Mouse (Mus musculus) forebrain, embryonic 14.5 days (tissue): ENCODE measurements around the gene Setd1a. TPM values are rescaled to one million over a fixed set of nuclear protein-coding genes. Genes with fewer than 3 reads are reported as not detected.
"Not testable (repeated sequence)": the region's sequence is repeated elsewhere in the genome, so short reads cannot be mapped to it uniquely, and the experiment has no call there.

ENCODE experiments used
- ATAC-seq: fragments of 200-750 bp; cut with Nextera tagmentation; 2 replicates; pipeline ENCODE4 v1.8.0; 2017; ENCODE audit warnings: mild to moderate bottlenecking, moderate library complexity
- DNase-seq: peaks from one replicate; pipeline ENCODE4 v3.0.0-alpha.2; 2015; ENCODE audit warnings: low spot score
- H3K27ac ChIP-seq: fragments of 300-500 bp; sonication (generic); 2 replicates; pipeline ENCODE4 v1.5.1; 2014; ENCODE audit warnings: low read depth, mild to moderate bottlenecking, control low read depth, low read length, moderate library complexity
- H3K27me3 ChIP-seq: fragments of 300-500 bp; sonication (generic); replicated peaks from 2 replicates; pipeline ENCODE4 v1.6.1; 2014; ENCODE audit warnings: low read length, control low read depth, mixed read lengths; ENCODE audit not compliant: control insufficient read depth, insufficient read depth
- H3K36me3 ChIP-seq: fragments of 300-500 bp; sonication (generic); 2 replicates; pipeline ENCODE4 v1.6.1; 2014; ENCODE audit warnings: low read length, control low read depth; ENCODE audit not compliant: control insufficient read depth, insufficient read depth
- H3K4me1 ChIP-seq: fragments of 300-500 bp; sonication (generic); 2 replicates; pipeline ENCODE4 v1.6.1; 2014; ENCODE audit warnings: antibody characterized with exemption, low read length, control low read depth; ENCODE audit not compliant: control insufficient read depth, insufficient read depth
- H3K4me2 ChIP-seq: fragments of 300-500 bp; sonication (generic); 2 replicates; pipeline ENCODE4 v1.6.1; 2014; ENCODE audit warnings: mild to moderate bottlenecking, control low read depth, low read length
- H3K4me3 ChIP-seq: fragments of 300-500 bp; sonication (generic); 2 replicates; pipeline ENCODE4 v1.5.1; 2014; ENCODE audit warnings: low read depth, low read length, control low read depth
- H3K9ac ChIP-seq: fragments of 300-500 bp; sonication (generic); 2 replicates; pipeline ENCODE4 v1.6.1; 2014; ENCODE audit warnings: mild to moderate bottlenecking, low read length, control low read depth, moderate library complexity
- H3K9me3 ChIP-seq: fragments of 300-500 bp; sonication (generic); replicated peaks from 2 replicates; pipeline ENCODE4 v1.6.1; 2016; ENCODE audit warnings: low read length, control low read depth, mixed read lengths; ENCODE audit not compliant: control insufficient read depth
- WGBS: fragments of 180-500 bp; shearing (Covaris S2); extraction: QIAGEN DNeasy Blood & Tissue Kit; methylation state at CpG from one replicate; pipeline ENCODE4 v1.1.7; 2014; 5-methylcytosine and 5-hydroxymethylcytosine counted together
- polyA plus RNA-seq: library from polyadenylated mRNA; unstranded; fragments of >200 nt; fragmentation: Nextera tagmentation; extraction: Ambion mirVana; gene quantifications from 2 replicates; pipeline ENCODE4 v1.2.1, GENCODE M21; 2014

The Setd1a gene
- polyA plus RNA-seq, 1 experiment from 2014 or later = 17.0 TPM

DNA sequence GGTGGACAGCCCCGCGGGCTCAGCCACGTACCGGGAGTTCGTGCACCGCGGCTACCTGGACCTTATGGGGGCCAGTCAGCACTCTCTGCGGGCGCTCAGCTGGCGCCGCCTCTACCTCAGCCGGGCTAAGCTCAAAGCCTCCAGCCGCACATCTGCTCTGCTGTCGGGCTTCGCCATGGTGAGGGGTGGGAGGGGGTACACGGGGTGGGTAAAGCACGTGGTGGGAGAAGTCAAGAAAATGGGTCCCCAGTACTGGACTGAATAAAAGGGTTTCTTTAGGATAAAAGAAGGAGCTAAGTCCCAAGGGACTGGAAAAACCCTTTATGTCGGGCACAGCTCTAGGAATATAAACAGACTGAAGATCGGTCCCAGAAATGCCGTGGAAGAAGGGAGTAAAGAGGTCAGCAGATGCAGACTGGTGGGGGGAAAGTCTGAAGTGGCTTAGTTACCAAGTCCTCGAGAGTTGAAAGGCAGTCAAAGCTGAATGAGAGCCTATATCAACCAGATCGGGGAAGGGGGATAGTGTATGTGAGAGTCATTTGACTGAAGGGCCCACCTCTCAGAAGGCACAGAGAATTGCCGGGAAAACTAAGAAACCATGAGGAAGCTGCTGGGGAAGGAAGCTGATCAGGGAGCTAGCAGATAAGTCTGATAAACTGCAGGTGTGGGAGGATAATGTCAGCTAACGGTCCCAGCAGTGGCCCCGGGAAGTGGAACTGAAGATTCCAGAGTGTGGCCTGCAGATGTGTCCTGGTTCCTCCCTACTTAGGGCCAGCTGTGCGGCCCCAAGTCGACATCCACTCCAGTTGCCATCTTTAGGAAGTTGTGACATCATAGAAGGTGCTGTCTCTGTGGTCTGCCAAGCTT lies 6.2 kb upstream of the Setd1a start:
- 8% methylated on average over 27 of the region's 27 CpGs for WGBS
- Histone ChIP-seq H3K4me3 (peak overlapping the region; percentile 38), H3K9ac (peak overlapping the region; percentile 73), H3K27me3 (no peaks in the 10 kb centered on the region), H3K36me3 (peaks cover 32% of the 10 kb centered on the region), H3K9me3 (no peaks in the 10 kb centered on the region), H3K4me1 (peaks cover 21% of the 10 kb centered on the region; the same call in 1 of the 2 replicates), H3K27ac (peak overlapping the region; percentile 52; the same call in 1 of the 2 replicates), H3K4me2 (peak overlapping the region; percentile 80)
- DNase-seq (peak; percentile 31), ATAC-seq (peak; percentile 21)

DNA sequence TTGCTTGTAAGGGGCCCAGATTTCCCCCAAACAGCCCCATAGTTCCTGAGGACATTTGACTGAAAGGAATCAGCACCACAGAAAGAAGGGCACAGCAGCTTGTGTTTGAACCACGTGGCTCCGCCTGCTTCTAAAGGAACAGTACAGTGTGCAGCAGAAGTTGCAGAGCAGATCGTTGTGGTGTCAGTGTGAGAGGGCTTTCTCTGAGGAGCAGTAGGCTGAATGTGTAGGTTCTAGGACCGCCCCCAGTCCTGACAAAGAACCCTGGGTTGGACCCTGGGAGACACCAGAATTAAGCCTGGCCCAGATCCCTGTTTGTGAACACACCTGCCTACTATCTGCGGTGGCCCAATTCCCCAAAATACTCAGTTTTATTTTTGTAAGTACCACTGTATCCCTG lies 5.2 kb upstream of the Setd1a start:
- H3K9ac ChIP-seq = no peak overlapping the region
- 74% methylated on average over 5 of the region's 5 CpGs for WGBS
- no peaks in the 10 kb centered on the region for H3K9me3 ChIP-seq
- H3K27ac ChIP-seq = no peak overlapping the region
- H3K4me3 ChIP-seq = no peak overlapping the region
- H3K4me1 ChIP-seq = peaks cover 21% of the 10 kb centered on the region; the same call in 1 of the 2 replicates
- no peaks in the 10 kb centered on the region for H3K27me3 ChIP-seq
- peak; percentile 11 for DNase-seq
- no peak for ATAC-seq
- peak overlapping the region; percentile 80; the same call in 1 of the 2 replicates for H3K4me2 ChIP-seq
- H3K36me3 ChIP-seq = peaks cover 22% of the 10 kb centered on the region

DNA sequence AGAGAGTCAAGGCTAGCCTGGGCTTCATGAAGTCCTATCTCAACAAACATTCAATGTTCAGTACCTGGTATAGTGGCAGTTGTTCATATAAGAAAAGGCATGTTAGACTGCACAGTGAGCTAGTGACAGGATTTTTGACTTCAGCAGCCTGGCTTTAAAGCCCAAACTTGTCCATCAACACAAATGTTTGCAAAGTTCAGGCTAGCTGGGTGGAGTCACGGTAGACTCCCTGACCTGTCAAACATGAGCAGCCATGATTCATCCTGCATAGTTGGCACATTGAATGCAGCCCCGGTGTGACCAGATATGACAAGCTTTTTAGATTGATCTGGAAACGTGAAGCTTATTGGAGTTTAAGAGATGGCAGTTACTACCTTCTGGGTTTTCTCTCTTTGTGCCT lies 4.4 kb upstream of the Setd1a start:
- Histone ChIP-seq H3K4me1 (peaks cover 21% of the 10 kb centered on the region; the same call in 1 of the 2 replicates), H3K27me3 (no peaks in the 10 kb centered on the region), H3K9me3 (no peaks in the 10 kb centered on the region), H3K9ac (no peak overlapping the region), H3K27ac (no peak overlapping the region), H3K4me3 (no peak overlapping the region), H3K36me3 (peaks cover 14% of the 10 kb centered on the region), H3K4me2 (no peak overlapping the region)
- DNase-seq (no peak), ATAC-seq (no peak)
- 96% methylated on average over 3 of the region's 3 CpGs for WGBS

DNA sequence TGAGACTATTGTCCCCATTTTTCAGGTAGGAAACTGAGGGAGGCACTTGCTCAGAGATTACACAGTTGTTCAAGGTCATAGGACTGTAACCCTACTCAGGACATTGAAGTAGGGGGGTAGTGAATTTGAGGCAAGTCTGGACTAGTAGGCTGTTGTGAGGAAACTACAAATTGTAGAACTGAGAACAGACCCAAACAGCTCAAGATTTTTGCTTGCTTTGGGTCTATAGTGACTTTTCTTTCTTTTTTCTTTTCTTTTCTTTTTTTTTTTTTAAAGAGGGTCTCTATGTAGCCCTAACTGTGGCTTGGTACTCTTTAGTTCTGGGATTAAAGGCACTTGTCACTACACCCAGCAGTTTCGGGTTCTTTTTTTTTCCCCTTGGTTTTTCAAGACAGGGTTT lies 3.9 kb upstream of the Setd1a start:
- DNase-seq = no peak
- H3K9me3 ChIP-seq = no peaks in the 10 kb centered on the region
- H3K4me1 ChIP-seq = peaks cover 21% of the 10 kb centered on the region; the same call in 1 of the 2 replicates
- 96% methylated on average over 1 of the region's 1 CpGs for WGBS
- H3K4me2 ChIP-seq = no peak overlapping the region
- H3K27ac ChIP-seq = no peak overlapping the region
- peaks cover 9% of the 10 kb centered on the region for H3K36me3 ChIP-seq
- H3K4me3 ChIP-seq = no peak overlapping the region
- no peaks in the 10 kb centered on the region for H3K27me3 ChIP-seq
- no peak overlapping the region for H3K9ac ChIP-seq
- ATAC-seq = no peak

DNA sequence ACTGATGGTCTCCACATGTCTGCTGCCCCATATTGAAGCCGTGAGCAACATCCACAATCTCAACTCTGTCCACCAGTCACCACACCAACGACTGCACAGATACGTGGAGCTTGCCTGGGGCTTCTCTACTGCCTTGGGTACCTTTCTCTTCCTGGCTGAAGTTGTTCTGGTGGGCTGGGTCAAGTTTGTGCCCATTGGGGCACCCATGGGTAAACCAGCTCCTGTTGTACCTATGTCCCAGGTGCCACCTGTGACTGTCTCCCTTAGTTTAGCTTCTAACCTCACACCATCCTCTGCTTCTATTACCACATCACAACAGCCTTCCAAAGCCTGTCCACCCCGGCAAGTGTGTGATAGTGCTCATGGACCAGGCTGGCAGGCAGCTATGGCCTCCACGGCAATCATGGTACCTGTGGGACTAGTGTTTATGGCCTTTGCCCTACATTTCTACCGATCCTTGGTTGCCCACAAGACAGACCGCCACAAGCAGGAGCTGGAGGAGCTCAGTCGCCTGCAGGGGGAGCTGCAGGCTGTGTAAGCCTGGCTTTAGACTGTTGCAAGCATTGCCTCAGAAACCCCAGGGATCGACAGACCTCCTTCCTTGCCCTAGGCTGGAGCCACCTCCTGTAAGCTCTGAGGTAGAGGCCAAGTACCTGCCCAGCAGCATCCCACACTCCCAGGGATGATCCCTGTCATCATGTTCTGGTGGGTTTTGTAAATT lies 2.6 kb upstream of the Setd1a start:
- H3K27me3 ChIP-seq = no peaks in the 10 kb centered on the region
- H3K4me1 ChIP-seq = peaks cover 28% of the 10 kb centered on the region
- H3K9ac ChIP-seq = no peak overlapping the region
- no peaks in the 10 kb centered on the region for H3K9me3 ChIP-seq
- 48% methylated on average over 9 of the region's 9 CpGs for WGBS
- H3K27ac ChIP-seq = no peak overlapping the region
- peaks cover 4% of the 10 kb centered on the region; the same call in 1 of the 2 replicates for H3K36me3 ChIP-seq
- ATAC-seq (no peak), DNase-seq (peak; percentile 75)
- H3K4me3 ChIP-seq = no peak overlapping the region
- H3K4me2 ChIP-seq = no peak overlapping the region

DNA sequence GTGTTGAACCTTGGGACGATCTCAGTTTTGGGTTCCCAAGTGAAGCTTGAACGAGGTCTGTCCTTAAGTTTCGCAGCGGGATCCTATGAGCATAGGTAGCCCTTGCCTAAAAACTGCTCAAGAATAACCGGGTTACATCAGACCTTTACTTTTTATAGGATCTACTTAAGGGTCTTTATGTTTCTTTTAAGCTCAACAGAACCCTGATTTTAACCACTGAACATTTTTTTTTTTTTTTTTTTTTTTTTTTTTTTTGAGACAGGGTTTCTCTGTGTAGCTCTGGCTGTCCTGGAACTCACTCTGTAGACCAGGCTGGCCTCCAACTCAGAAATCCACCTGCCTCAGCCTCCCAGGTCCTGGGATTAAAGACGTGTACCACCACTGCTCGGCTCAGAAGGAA lies 633 bp upstream of the Setd1a start:
- Histone ChIP-seq H3K4me3 (peak overlapping the region; percentile 96), H3K27ac (peak overlapping the region; percentile 96; the same call in 1 of the 2 replicates), H3K36me3 (peaks cover 24% of the 10 kb centered on the region), H3K4me1 (peaks cover 11% of the 10 kb centered on the region), H3K9ac (peak overlapping the region; percentile 90), H3K4me2 (peak overlapping the region; percentile 82)
- 77% methylated on average over 7 of the region's 7 CpGs for WGBS
- DNase-seq, ATAC-seq, H3K9me3 ChIP-seq, H3K27me3 ChIP-seq: not testable (repeated sequence)

DNA sequence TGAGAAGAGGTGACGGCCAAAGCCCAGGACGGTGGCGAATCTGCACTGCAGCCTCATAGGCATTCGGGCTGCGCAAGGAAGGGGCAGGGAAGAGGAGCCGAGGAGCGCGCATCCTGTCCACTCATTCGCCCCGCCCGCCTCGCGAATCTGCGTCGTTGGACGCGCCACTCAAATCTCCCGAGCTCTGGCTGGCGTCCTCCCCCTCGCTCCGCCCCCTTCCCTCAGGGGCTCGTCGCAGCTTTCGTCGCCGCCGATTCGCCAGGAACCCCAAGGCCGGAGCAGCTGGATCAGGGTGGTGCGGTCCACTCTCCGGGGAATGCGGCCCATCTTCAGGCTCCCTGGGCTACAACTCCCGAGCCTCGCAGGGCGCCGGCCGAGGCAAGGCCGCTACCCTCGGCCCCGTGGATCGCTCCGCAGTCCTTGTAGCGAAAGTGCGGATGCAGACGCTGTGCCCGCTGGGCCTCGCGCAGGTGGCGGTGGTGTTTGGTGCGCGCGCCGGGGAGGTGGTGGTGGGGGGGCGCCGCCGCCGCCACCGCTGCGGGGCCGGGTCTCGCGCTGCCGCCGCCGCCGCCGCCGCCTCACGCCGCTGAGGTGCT lies 506 bp downstream of the Setd1a start:
- H3K4me1 ChIP-seq = peaks cover 9% of the 10 kb centered on the region
- H3K9me3 ChIP-seq = no peaks in the 10 kb centered on the region
- WGBS = 1% methylated on average over 62 of the region's 70 CpGs
- peak overlapping the region; percentile 90 for H3K9ac ChIP-seq
- H3K36me3 ChIP-seq = peaks cover 36% of the 10 kb centered on the region
- DNase-seq (peak; percentile 98), ATAC-seq (peak; percentile 94)
- H3K4me3 ChIP-seq = peak overlapping the region; percentile 96
- peak overlapping the region; percentile 96 for H3K27ac ChIP-seq
- H3K4me2 ChIP-seq = peak overlapping the region; percentile 82
- no peaks in the 10 kb centered on the region for H3K27me3 ChIP-seq

DNA sequence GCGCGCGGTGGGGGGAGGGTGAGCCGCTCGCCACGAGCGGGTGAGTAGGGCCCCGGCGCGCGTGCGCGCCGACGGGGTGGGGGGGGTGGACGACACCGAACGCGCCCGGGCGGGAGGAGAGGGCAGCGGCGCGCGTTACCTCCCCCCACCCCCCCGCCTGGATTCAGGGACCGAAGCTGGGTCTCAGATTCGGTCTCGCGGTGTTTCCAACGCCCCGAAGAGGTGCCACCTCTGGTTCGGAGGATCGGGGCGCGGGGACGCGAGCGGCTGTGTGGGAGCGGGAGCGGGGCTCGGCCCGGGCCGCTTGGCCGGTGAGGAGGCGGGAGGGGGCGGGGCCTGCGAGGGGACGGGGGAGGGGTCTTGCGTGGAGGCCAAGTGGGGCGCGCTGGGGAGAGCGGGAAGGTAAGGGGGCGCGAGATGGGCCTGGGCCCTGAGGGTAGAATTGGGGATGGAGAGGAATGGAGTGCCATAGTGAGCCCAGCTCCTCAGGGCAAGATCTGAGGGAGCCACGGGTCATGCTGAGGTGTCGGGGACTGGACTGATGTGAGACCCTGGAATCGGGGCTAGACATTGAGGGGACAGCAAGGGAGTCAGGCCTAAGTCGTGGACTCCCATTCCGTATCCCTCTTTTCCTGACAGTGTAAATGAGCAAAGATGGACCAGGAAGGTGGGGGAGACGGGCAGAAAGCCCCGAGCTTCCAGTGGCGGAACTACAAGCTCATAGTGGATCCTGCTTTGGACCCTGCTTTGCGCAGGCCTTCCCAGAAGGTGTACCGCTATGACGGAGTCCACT lies 1.2 kb downstream of the Setd1a start:
- Histone ChIP-seq H3K27ac (peak overlapping the region; percentile 96), H3K9me3 (no peaks in the 10 kb centered on the region), H3K27me3 (no peaks in the 10 kb centered on the region), H3K4me2 (peak overlapping the region; percentile 82), H3K4me1 (peaks cover 9% of the 10 kb centered on the region), H3K36me3 (peaks cover 43% of the 10 kb centered on the region), H3K4me3 (peak overlapping the region; percentile 96), H3K9ac (peak overlapping the region; percentile 90)
- peak; percentile 45 for ATAC-seq
- 3% methylated on average over 57 of the region's 66 CpGs for WGBS
- DNase-seq = peak; percentile 56
